Mouse (Mus musculus) layer of hippocampus, adult 9-10 months (tissue): ENCODE results near the gene Gm595.

Experiments
- DNase-seq: peaks from one replicate; pipeline ENCODE4 v3.0.0; 2022; ENCODE audit warnings: low spot score

Gene Gm595

DNA sequence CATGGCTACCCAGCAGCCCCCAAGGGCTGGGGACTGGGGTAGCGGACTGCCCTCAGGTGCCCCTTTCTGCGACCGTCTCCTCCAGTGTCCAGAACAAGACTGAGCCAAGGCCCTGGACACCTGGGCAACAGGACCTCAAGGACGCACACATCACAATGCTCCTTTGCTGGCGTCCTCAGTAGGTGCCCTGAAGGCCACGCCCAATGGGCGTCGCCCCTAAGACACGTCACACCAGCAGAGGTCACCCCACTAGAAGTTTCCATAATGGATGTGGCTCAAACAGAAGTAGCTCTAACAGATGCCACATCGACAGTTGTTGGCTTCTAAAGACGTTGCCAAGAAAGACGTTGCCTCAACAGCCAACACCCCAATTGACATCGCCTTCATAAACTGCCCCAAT lies at the start of gene Gm595:
Gene Gm595, minus strand, starts transcription at position 101 of the 400 bp plus-strand sequence.
- no peak for DNase-seq

GRCm38 (mm10) chrX:48908421-48908820 lies 30.9 kb upstream of the Gm595 start:
- no peak for DNase-seq

DNA sequence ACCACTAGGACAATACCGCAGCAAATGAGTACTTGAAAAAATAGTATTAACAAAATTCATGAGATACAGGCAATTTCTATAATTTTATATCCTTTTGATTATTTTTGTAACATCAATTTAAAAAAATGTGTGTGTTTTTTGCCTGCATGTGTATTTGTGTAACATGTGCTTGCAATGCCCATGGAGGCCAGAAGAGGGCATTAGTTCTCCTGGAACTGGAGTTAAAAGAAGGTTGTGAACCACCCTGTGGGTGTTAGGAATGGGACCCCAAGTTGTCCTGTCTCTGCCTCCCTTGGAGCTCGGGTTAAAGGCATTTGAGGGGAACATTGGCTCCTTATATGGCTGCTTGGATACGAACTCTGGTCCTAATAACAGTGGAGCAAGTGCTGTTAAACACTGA lies 26.2 kb upstream of the Gm595 start:
- no peak for DNase-seq

DNA sequence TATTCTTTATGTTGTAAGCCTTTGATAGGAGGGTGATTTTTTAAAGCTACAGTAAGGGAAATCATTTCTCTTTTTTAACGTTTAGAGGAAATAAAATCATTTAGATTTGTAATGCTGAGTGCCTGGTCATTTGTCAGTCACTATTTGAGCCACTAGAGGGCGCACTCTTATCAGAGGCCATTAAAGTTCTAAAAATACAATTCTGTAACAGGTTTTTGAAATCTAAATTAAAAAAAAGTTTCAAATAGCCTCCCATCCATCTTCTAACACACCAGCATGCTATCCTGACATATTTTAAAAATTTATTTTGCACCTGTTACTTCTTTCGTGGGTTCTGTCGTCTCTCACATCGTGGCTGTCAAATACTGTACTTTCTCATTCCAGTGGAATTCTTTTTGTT lies 22.0 kb upstream of the Gm595 start:
- DNase-seq = peak; percentile 40

- no peak for DNase-seq
Observed at GRCm38 (mm10) chrX:48896803-48897202, 19.3 kb upstream of the Gm595 start.

- DNase-seq = no peak
Observed at GRCm38 (mm10) chrX:48893946-48894345, 16.4 kb upstream of the Gm595 start.

GRCm38 (mm10) chrX:48890259-48890658 lies 12.7 kb upstream of the Gm595 start:
- DNase-seq = no peak

GRCm38 (mm10) chrX:48884615-48885014 lies 7.1 kb upstream of the Gm595 start:
- DNase-seq = no peak
